9 mouse cellular contexts compared by ENCODE assay signal in genomic region chr1:80180767-80181413, GRCm38 (mm10). TPM values are rescaled to one million over a fixed set of nuclear protein-coding genes. Genes with fewer than 3 reads are reported as not detected.
DNase-seq lines count a peak whose midpoint lies in the region; ATAC-seq and TF ChIP-seq lines count a peak whose summit lies in the region.
"Had no signal": no experiment of that assay in that cellular context is flagged by ENCODE, and none has a peak within 500 bp of the region (broad histone marks: within the 10 kb centered on the region; RNA-seq: fewer than 3 reads in every experiment).

No protein-coding gene starts in this region.

- no peaks in the 10 kb centered on the region for H3K36me3 ChIP-seq in hindbrain, embryonic 10.5 days
- no peaks in the 10 kb centered on the region for H3K36me3 ChIP-seq in hindbrain, embryonic 12.5 days

- TF ChIP-seq CTCF in Patski (IDR thresholded peaks at IDR 0.05): peak; percentile 79

- 40% methylated on average over 13 of the region's 13 CpGs for WGBS in hindbrain, embryonic 10.5 days
- 43% methylated on average over 13 of the region's 13 CpGs for WGBS in hindbrain, embryonic 12.5 days

- peak; percentile 25 for DNase-seq in hindbrain, embryonic 10.5 days (ENCODE audit: low spot score)
- DNase-seq in Patski (ENCODE audit: low read depth, low spot score): peak; percentile 10
- peak; percentile 80 to 84 for DNase-seq in cerebellum, postnatal 14 days
- peak; percentile 39 for DNase-seq in gastrocnemius, postnatal 10 days
- DNase-seq in layer of hippocampus, adult 8-10 months (ENCODE audit: low spot score in 2 of 2): peak; percentile 26 to 45
- peak; percentile 55 for DNase-seq in right cerebral cortex, postnatal 4 days

- H3K27me3 ChIP-seq in hindbrain, embryonic 10.5 days (ENCODE audit: insufficient read depth, poor library complexity, severe bottlenecking): no peaks in the 10 kb centered on the region
- no peaks in the 10 kb centered on the region for H3K27me3 ChIP-seq in hindbrain, embryonic 12.5 days
- no peaks in the 10 kb centered on the region for H3K27me3 ChIP-seq in Patski

- H3K4me3 ChIP-seq in hindbrain, embryonic 10.5 days: no peak overlapping the region
- H3K4me3 ChIP-seq in hindbrain, embryonic 12.5 days: no peak overlapping the region

- POLR2A ChIA-PET in Patski (lab: Charles Lee): interaction anchor here (0.6 kb wide), 1 partner anchor 395 kb away, joined by 3 read pairs; no protein-coding TSS in a partner anchor

- H3K4me1 ChIP-seq in hindbrain, embryonic 10.5 days (replicated peaks): no peaks in the 10 kb centered on the region
- no peaks in the 10 kb centered on the region for H3K4me1 ChIP-seq in hindbrain, embryonic 12.5 days

- in situ Hi-C loops in Patski (cut with MboI; ENCODE audit: low pct_unique_long_range_greater_than_20kb): loop anchor here (5.0 to 25.0 kb wide), 3 partner anchors 231 to 1106 kb away; no protein-coding TSS in a partner anchor

- H3K9ac ChIP-seq in hindbrain, embryonic 12.5 days: no peak overlapping the region

- H3K4me2 ChIP-seq in hindbrain, embryonic 12.5 days (replicated peaks): no peak overlapping the region

- peaks cover 3% of the 10 kb centered on the region; the same call in 1 of the 2 replicates for H3K9me3 ChIP-seq in hindbrain, embryonic 10.5 days
- H3K9me3 ChIP-seq in hindbrain, embryonic 12.5 days (replicated peaks): no peaks in the 10 kb centered on the region

- CTCF ChIA-PET in Patski (lab: Charles Lee): interaction anchor here (0.6 to 2.9 kb wide), 9 partner anchors 9 to 335 kb away, joined by 3 to 15 read pairs (median 3); no protein-coding TSS in a partner anchor

- ATAC-seq in hindbrain, embryonic 12.5 days (ENCODE audit: low FRiP score): no peak
- ATAC-seq in Patski: no peak
- ATAC-seq in megakaryocyte-erythroid progenitor cell, adult 5-6 weeks (replicated peaks; ENCODE audit: low FRiP score, low TSS enrichment, poor library complexity, severe bottlenecking): peak; percentile 78; the same call in 1 of the 2 replicates

- H3K27ac ChIP-seq in hindbrain, embryonic 10.5 days: no peak overlapping the region
- H3K27ac ChIP-seq in hindbrain, embryonic 12.5 days: no peak overlapping the region
- H3K27ac ChIP-seq: macrophage had no signal

RNA-seq across cellular contexts. Expression of gene Fam124b, which starts 37.4 kb away (rescaled TPM):
- 0.17 and 0.27 TPM in 2 replicates for polyA plus RNA-seq in hindbrain, embryonic 10.5 days (2016; fragmentation: Nextera tagmentation; extraction: Ambion mirVana)
- 0.67 and 0.89 TPM in 2 replicates for polyA plus RNA-seq in hindbrain, embryonic 12.5 days (2016; fragmentation: Nextera tagmentation; extraction: Ambion mirVana)
- not detected for polyA plus RNA-seq in Patski (2021)
- total RNA-seq in gastrocnemius, postnatal 10 days (2021): 1 to 10 TPM; 2.4 to 2.6 TPM
- under 1 TPM in 1 of 4 experiments, not detected in 3; 0.11 TPM for total RNA-seq in layer of hippocampus, adult 8-10 months (2022)
- 0.94 TPM in 1 of 2 replicates, not detected in the other for total RNA-seq in megakaryocyte-erythroid progenitor cell, adult 5-6 weeks (2014; fragmentation: Nextera tagmentation)
- total RNA-seq in megakaryocyte-erythroid progenitor cell, adult 5-6 weeks (2017): not detected in 2 replicates
- polyA plus RNA-seq: macrophage had no signal

Comparison
In these comparisons a context has a peak if more than half of its experiments do, and no peak if none do; other contexts are left out.
1. DNase-seq: peak in every context shown above with its lines; median percentile 82 in cerebellum, postnatal 14 days; 55 in right cerebral cortex, postnatal 4 days; 39 in gastrocnemius, postnatal 10 days; 36 in layer of hippocampus, adult 8-10 months; 25 in hindbrain, embryonic 10.5 days; 10 in Patski.